Mouse (Mus musculus): ENCODE results near the gene Gm18336.
A peak's percentile ranks its signal among the peaks of the same experiment; 100 is the strongest.
"Not testable (repeated sequence)": the region's sequence is repeated elsewhere in the genome, so short reads cannot be mapped to it uniquely, and the experiment has no call there.

Gene Gm18336

GRCm38 (mm10) chrX:73398636-73399035 is at the start of gene Gm18336:
TSS of gene Gm18336 (minus strand) at chrX:73398736.
- DNase-seq (ENCODE audit: low read depth) = not testable (repeated sequence)

DNA sequence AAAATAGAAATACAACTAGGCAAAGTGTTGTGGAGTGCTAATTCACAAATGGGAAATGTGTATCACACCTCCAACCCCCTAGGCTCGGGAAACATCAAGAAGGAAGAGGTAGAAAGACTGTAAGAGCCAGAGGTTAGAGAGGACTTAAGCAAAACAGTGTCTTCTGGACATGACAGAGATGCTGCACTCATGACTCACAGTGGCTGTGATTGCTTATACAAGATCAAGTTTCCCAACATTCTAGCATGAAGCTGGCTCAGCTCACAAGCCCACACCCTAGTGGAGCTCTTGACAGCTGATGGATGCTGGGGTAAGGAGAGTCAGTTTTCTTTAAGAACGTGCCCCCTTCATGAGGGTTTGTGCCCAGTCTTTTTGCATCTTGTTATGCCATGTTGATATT is 42.9 kb upstream of the Gm18336 start:
- DNase-seq (ENCODE audit: low read depth) = no peak

- no peak for DNase-seq (ENCODE audit: low read depth)
These were observed 36.7 kb upstream of the Gm18336 start, which contains the start of gene Trex2 for GRCm38 (mm10) chrX:73435252-73435651. TSS of gene Trex2 (minus strand) at chrX:73435344.

DNA sequence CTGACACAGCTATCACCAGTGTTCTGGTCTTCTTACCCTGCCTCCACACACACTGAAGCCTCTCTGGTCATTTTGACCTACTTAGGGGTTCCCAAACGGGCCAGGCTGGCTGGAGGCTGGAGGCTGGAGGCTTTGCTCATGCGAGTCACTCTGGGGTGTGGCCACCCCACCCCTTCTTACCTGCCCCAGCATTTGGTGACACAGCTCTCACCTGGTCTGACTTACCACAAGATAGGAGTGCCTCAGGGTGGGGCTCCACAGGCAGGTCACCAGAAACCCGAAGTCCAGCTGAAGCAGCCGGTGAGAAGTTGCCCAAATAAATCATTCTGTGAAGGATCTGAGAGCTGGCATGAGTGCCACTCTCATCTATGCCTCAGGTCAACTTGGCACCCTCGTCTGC is 34.3 kb upstream of the Gm18336 start:
- DNase-seq (ENCODE audit: low read depth) = no peak

GRCm38 (mm10) chrX:73430036-73430435 is 31.5 kb upstream of the Gm18336 start:
- DNase-seq (ENCODE audit: low read depth) = peak; percentile 47

- DNase-seq (ENCODE audit: low read depth) = no peak
These were observed 14.2 kb upstream of the Gm18336 start for GRCm38 (mm10) chrX:73412767-73413166.

DNA sequence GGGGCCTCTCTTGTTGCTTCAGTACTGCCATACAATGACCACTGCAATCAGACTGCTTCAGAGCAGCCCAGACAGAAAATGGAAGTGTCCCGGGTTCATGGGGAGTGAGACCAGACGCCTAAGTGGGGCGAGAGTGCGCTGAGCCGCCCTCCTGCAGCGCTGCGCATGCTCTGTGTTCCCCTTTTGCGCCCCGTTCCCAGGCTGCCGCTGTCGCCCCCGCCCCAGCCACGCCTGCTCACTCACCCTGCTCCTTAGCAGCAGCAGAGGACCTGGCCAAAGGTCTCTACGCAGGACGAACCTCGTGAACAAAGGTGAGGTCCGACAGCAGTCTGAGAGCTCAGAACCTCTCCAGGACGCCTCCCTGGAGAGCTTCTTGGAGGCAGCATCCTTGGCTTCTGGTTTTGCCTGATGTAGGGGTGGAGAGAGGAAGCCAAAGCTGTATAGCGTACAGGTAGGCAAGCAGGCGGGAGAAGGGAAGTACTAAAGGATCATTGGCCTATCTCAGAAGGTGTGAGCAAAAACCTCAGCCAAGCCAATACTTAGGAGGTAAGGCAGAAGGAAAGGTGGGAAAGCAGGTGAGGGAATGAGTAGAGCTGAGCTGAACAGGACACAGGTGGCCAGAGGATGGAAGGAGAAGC is 12.5 kb upstream of the Gm18336 start, which contains the start of gene Zfp92:
Zfp92 (plus strand) TSS at position 217 of the 638 bp plus-strand sequence.
- peak; percentile 3 for DNase-seq (ENCODE audit: low read depth)

DNA sequence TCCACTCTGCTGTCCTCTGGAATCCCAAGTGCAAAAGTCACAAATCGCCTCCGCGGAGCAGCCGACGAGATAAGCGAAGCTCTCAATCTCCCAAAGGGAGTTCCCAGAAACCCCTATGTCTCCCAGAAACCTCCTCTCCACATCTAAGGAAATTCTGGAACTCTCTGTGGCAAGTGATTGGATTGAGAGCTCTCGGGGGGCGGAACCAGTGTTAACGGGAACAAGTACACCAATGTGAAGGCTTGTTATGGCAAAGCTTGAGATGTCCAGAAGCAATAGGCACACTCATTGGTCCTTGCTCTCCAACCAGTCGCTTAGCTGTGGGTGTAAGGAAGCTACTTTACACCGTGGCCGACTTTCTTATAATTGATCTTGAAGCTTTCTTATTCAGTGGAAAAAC is 3.1 kb upstream of the Gm18336 start:
- DNase-seq (ENCODE audit: low read depth) = no peak

DNA sequence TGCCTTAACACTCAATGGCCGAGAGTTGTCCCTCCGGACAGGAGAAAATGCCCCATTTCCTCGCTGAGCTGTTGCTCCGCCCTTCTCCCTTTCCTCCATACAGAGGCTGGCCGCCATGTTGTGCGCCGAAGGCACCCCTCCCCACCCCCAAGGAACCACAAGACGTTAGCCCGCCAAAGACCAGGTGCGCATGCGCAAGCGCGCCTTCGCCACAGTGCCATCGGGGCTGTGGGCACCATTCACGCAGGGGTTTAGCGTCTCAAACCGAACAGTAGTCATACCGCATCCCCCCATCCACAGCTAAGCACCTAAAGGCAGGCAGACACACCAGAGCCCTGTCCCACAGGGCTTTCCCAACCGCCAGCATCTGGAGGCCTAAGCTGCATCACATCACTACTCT is 2.4 kb upstream of the Gm18336 start:
- no peak for DNase-seq (ENCODE audit: low read depth)

DNA sequence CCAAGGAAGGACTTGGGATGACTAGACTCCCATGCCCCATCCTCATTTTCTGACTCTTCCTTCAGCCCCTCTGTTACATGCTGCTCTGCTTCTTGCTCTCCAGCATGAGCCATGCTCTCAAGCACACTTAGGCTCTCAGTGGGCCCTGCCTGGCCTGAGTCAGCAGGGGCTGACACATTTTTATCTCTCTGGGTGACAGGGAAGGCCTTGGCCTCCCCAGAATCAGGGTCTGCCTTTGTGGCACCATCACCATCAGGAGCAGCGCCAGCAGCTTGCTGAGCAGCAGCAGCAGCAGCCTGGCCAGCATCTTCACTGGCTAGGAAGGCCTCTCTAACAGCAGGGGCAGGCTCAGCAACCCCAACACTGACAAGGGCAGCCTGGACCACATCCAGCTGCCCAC is 2.1 kb downstream of the Gm18336 start:
- DNase-seq (ENCODE audit: low read depth) = no peak

DNA sequence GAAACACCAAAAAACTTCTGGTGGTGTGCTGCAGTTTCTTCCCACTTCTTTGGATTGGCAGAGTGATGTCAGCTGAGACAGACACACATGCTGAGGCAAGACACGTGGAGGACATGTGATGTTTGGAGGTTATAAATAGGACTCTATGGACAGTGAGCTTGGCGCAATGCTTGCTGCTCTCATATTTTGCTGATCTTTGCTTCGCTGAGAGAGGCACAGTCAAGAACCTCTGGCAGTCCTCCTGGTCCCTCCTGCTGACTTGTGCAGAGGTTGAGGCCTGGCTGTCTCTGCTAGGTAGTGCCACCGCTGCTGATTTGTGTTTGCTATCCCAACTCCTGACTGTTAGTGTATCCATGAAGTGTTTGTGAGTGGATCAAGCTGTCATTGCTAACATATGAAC is 7.1 kb downstream of the Gm18336 start:
- DNase-seq (ENCODE audit: low read depth) = no peak

- no peak for DNase-seq (ENCODE audit: low read depth)
These were observed 13.6 kb downstream of the Gm18336 start for GRCm38 (mm10) chrX:73384924-73385323.

GRCm38 (mm10) chrX:73384419-73384818 is 14.1 kb downstream of the Gm18336 start:
- DNase-seq (ENCODE audit: low read depth) = no peak

DNA sequence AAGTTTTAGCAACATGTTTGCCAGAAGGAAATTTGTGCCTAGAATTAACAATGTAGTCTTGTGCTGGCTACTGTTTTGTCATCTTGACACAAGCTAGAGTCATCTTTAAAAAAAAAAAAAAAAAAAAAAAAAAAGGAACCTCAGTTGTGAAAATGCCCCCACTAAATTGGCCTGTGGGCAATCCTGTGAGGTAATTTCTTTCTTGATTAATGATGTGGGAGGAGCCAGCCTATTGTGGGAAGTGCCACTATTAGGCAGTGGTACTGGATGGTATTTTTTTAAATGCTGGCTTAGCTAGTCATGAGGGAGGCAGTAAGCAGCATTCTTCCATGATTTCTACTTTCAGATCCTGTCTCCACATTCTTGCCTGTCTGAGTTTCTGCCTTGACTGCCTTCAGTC is 35.2 kb downstream of the Gm18336 start:
- no peak for DNase-seq (ENCODE audit: low read depth)

DNA sequence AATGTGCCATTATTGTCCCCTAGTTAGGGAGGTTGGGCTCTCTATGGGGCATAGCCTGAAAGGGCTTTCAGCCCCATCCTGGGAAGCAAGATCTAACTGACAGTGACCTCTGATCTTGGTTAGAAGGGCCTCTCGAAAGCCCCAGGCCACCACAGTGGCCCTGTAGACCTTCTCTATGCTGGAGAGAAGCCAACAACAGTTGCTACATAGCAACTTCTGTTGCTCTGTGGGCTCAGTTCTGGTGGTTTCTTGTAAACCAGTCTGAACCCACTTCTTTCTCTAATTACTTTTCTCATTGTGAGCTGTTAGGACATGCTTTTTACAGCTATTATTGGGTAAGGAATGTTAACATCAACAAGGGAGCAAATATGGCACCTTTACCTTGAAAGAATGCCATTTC is 41.8 kb downstream of the Gm18336 start:
- DNase-seq (ENCODE audit: low read depth) = no peak

DNA sequence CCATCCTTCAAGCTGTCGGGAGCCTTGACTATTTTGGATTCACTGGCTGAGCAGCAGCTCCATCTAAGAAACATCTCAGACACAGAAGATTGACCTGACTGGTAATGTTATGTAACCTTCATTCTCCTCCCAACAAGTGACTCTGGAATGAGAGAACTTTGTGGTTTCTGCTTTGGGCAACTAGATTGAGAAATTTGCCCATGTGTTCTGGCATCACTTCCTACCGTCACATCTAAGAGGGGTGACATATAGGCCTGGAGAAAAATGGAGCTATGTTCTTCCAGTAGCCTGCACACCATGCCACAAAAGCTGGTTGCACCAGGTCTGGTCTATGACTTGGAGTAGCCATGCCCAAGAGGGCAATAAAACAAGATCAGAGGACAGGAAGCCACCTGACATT is 42.4 kb downstream of the Gm18336 start:
- DNase-seq (ENCODE audit: low read depth) = no peak

Data from naive thymus-derived CD4-positive, alpha-beta T cell, adult 2 months (primary cell).